Mouse (Mus musculus): ENCODE measurements around the gene Ermard.

The Ermard gene

GRCm38 (mm10) chr17:15060356-15060755 lies 19.3 kb downstream of the Ermard start:
- no peak for DNase-seq (ENCODE audit: low spot score)

- peak; percentile 92 for DNase-seq (ENCODE audit: low spot score)
Measured at GRCm38 (mm10) chr17:15065391-15066024, 24.5 kb downstream of the Ermard start.

GRCm38 (mm10) chr17:15066066-15066465 lies 25.1 kb downstream of the Ermard start:
- DNase-seq (ENCODE audit: low spot score), result peak; percentile 73

GRCm38 (mm10) chr17:15066911-15067310 lies 25.9 kb downstream of the Ermard start:
- DNase-seq (ENCODE audit: low spot score), result no peak

- no peak for DNase-seq (ENCODE audit: low spot score)
Measured at GRCm38 (mm10) chr17:15068040-15068792, 27.2 kb downstream of the Ermard start.

GRCm38 (mm10) chr17:15069124-15069523 lies 28.1 kb downstream of the Ermard start:
- no peak for DNase-seq (ENCODE audit: low spot score)

GRCm38 (mm10) chr17:15072211-15072610 lies 31.2 kb downstream of the Ermard start:
- no peak for DNase-seq (ENCODE audit: low spot score)

GRCm38 (mm10) chr17:15075033-15075432 lies 34.0 kb downstream of the Ermard start:
- DNase-seq (ENCODE audit: low spot score), result no peak

- peak; percentile 54 for DNase-seq (ENCODE audit: low spot score)
Measured at GRCm38 (mm10) chr17:15077536-15077935, 36.5 kb downstream of the Ermard start.

GRCm38 (mm10) chr17:15084226-15084848 lies 43.3 kb downstream of the Ermard start:
- DNase-seq (ENCODE audit: low spot score), result no peak

- no peak for DNase-seq (ENCODE audit: low spot score)
Measured at GRCm38 (mm10) chr17:15085006-15085405, 44.0 kb downstream of the Ermard start.

- DNase-seq (ENCODE audit: low spot score), result no peak
Measured at GRCm38 (mm10) chr17:15088166-15088565, 47.2 kb downstream of the Ermard start.

GRCm38 (mm10) chr17:15088591-15089001 lies 47.6 kb downstream of the Ermard start:
- peak; percentile 71 for DNase-seq (ENCODE audit: low spot score)

GRCm38 (mm10) chr17:15091739-15092138 lies 50.7 kb downstream of the Ermard start:
- DNase-seq (ENCODE audit: low spot score), result no peak

GRCm38 (mm10) chr17:15093523-15093922 lies 52.5 kb downstream of the Ermard start:
- no peak for DNase-seq (ENCODE audit: low spot score)

- DNase-seq (ENCODE audit: low spot score), result no peak
Measured at GRCm38 (mm10) chr17:15096853-15097252, 55.8 kb downstream of the Ermard start.

- DNase-seq (ENCODE audit: low spot score), result no peak
Measured at GRCm38 (mm10) chr17:15098677-15099076, 57.7 kb downstream of the Ermard start.

GRCm38 (mm10) chr17:15101355-15101754 lies 60.3 kb downstream of the Ermard start:
- DNase-seq (ENCODE audit: low spot score), result no peak

GRCm38 (mm10) chr17:15107143-15107649 lies 66.2 kb downstream of the Ermard start:
- DNase-seq (ENCODE audit: low spot score), result no peak

- peak; percentile 57 for DNase-seq (ENCODE audit: low spot score)
Measured at GRCm38 (mm10) chr17:15108473-15109441, 67.7 kb downstream of the Ermard start.

GRCm38 (mm10) chr17:15115550-15115949 lies 74.5 kb downstream of the Ermard start:
- DNase-seq (ENCODE audit: low spot score), result no peak

GRCm38 (mm10) chr17:15120096-15120495 lies 79.1 kb downstream of the Ermard start:
- no peak for DNase-seq (ENCODE audit: low spot score)
